Comparison of ENCODE assay signal across 9 mouse cellular contexts in genomic region chr4:148229646-148230045, GRCm38 (mm10). TPM values are rescaled to one million over a fixed set of nuclear protein-coding genes. Genes with fewer than 3 reads are reported as not detected.
DNase-seq lines count a peak whose midpoint lies in the region; ATAC-seq and TF ChIP-seq lines count a peak whose summit lies in the region.
"Had no signal": no experiment of that assay in that cellular context is flagged by ENCODE, and none has a peak within 500 bp of the region (broad histone marks: within the 10 kb centered on the region; RNA-seq: fewer than 3 reads in every experiment).

No protein-coding gene starts in this region.

- no peak for TF ChIP-seq EP300 in liver, postnatal 0 days (IDR thresholded peaks at IDR 0.05; ENCODE audit: low read depth)

- peak; percentile 76 for ATAC-seq in liver, postnatal 0 days

- no peak for TF ChIP-seq POLR2A in testis, adult 2 months (IDR thresholded peaks at IDR 0.05; ENCODE audit: control insufficient read depth, low read depth, low read length)

- H3K36me3 ChIP-seq in liver, postnatal 0 days (replicated peaks; ENCODE audit: insufficient read depth, low read length) = no peaks in the 10 kb centered on the region
- H3K36me3 ChIP-seq in testis, adult 2 months (ENCODE audit: control insufficient read depth, insufficient read depth, low read length) = no peaks in the 10 kb centered on the region
- H3K36me3 ChIP-seq: embryonic facial prominence, embryonic 13.5 days had no signal

- no peak overlapping the region for H3K27ac ChIP-seq in liver, postnatal 0 days (ENCODE audit: low read depth)
- no peak overlapping the region for H3K27ac ChIP-seq in testis, adult 2 months (ENCODE audit: control insufficient read depth, insufficient read depth, low read depth, low read length)
- H3K27ac ChIP-seq: embryonic facial prominence, embryonic 13.5 days had no signal

- WGBS in liver, postnatal 0 days (ENCODE audit: insufficient replicate concordance) = 7% methylated on average over 16 of the region's 16 CpGs

- no peak overlapping the region for H3K9ac ChIP-seq in liver, postnatal 0 days (replicated peaks)
- H3K9ac ChIP-seq: embryonic facial prominence, embryonic 13.5 days had no signal

- H3K27me3 ChIP-seq in liver, postnatal 0 days (ENCODE audit: insufficient read depth, low read length) = no peaks in the 10 kb centered on the region
- no peaks in the 10 kb centered on the region for H3K27me3 ChIP-seq in testis, adult 2 months (ENCODE audit: control insufficient read depth, insufficient read depth, low read length)

- TF ChIP-seq CTCF in liver, postnatal 0 days (IDR thresholded peaks at IDR 0.05; ENCODE audit: low read depth) = no peak
- TF ChIP-seq CTCF in testis, adult 2 months (IDR thresholded peaks at IDR 0.05; ENCODE audit: control insufficient read depth, insufficient read depth, insufficient replicate concordance, low read depth, low read length) = 0 out of 2 replicates have a peak, but pooled peaks have one; percentile 1

- DNase-seq in ovary, postnatal 10 days (ENCODE audit: low spot score) = peak; percentile 38
- DNase-seq in ovary, adult 18-20 months (ENCODE audit: low spot score) = no peak
- peak; percentile 77 for DNase-seq in adrenal gland, postnatal 36 days
- DNase-seq in hindlimb bud, embryonic 11.5 days (ENCODE audit: extremely low spot score, low read depth, low spot score) = peak; percentile 57
- peak; percentile 80 for DNase-seq in liver, postnatal 0 days
- no peak for DNase-seq in layer of hippocampus, postnatal 36 days
- DNase-seq in spleen, postnatal 36 days (ENCODE audit: low spot score in 2 of 2) = no peak

- H3K4me3 ChIP-seq in liver, postnatal 0 days (ENCODE audit: low read depth, low read length) = no peak overlapping the region
- H3K4me3 ChIP-seq in testis, adult 2 months (ENCODE audit: control insufficient read depth, low read depth, low read length) = no peak overlapping the region
- H3K4me3 ChIP-seq: embryonic facial prominence, embryonic 13.5 days had no signal

- no peak overlapping the region for H3K4me2 ChIP-seq in liver, postnatal 0 days (ENCODE audit: low read depth, low read length)
- H3K4me2 ChIP-seq: embryonic facial prominence, embryonic 13.5 days had no signal

- H3K9me3 ChIP-seq in liver, postnatal 0 days (ENCODE audit: low read length) = no peaks in the 10 kb centered on the region
- H3K9me3 ChIP-seq: embryonic facial prominence, embryonic 13.5 days had no signal

- no peaks in the 10 kb centered on the region for H3K4me1 ChIP-seq in liver, postnatal 0 days (ENCODE audit: insufficient read depth)
- H3K4me1 ChIP-seq in testis, adult 2 months (ENCODE audit: control insufficient read depth, insufficient read depth, low read length) = no peaks in the 10 kb centered on the region
- H3K4me1 ChIP-seq: embryonic facial prominence, embryonic 13.5 days had no signal

RNA-seq across cellular contexts. Expression of gene Disp3, which starts 58.1 kb away (rescaled TPM):
- under 1 TPM; 0.13 to 0.63 TPM for total RNA-seq in adrenal gland, postnatal 36 days (2021)
- not detected in 2 replicates for polyA plus RNA-seq in liver, postnatal 0 days (2015; fragmentation: Nextera tagmentation; extraction: Ambion mirVana)
- 0.63 and 2.5 TPM in 2 replicates for polyA plus RNA-seq in testis, adult 2 months (2012; rRNA removed)
- 10 to 100 TPM; 37.5 to 39.4 TPM for total RNA-seq in layer of hippocampus, postnatal 36 days (2021)

Comparison
In these comparisons a context has a peak if more than half of its experiments do, and no peak if none do; other contexts are left out.
1. DNase-seq: peak in ovary, postnatal 10 days (single experiment), adrenal gland, postnatal 36 days (2 of 2), hindlimb bud, embryonic 11.5 days (single experiment) and liver, postnatal 0 days (single experiment); none in ovary, adult 18-20 months (single experiment), layer of hippocampus, postnatal 36 days (0 of 2) and spleen, postnatal 36 days (0 of 2).
2. RNA of gene Disp3, which starts 58.1 kb away (total RNA-seq): 37.5 to 39.4 TPM in layer of hippocampus, postnatal 36 days; 0.13 to 0.63 TPM in adrenal gland, postnatal 36 days; every median in the first group is over 10 times any median in the second.